Mouse (Mus musculus) neural tube, embryonic 13.5 days (tissue): Measurements from ENCODE around the gene Olfr994. TPM values are rescaled to one million over a fixed set of nuclear protein-coding genes. Genes with fewer than 3 reads are reported as not detected.

Source experiments
- ATAC-seq: fragments of 200-750 bp; cut with Nextera tagmentation; 2 replicates; pipeline ENCODE4 v1.8.0; 2017; ENCODE audit warnings: low read depth, mild to moderate bottlenecking, moderate TSS enrichment, moderate library complexity
- H3K27ac ChIP-seq: fragments of 300-500 bp; sonication (generic); replicated peaks from 2 replicates; pipeline ENCODE4 v1.5.1; 2015; ENCODE audit warnings: moderate library complexity, mild to moderate bottlenecking, inconsistent platforms
- H3K27me3 ChIP-seq: fragments of 300-500 bp; sonication (generic); 2 replicates; pipeline ENCODE4 v1.6.1; 2015; ENCODE audit warnings: mild to moderate bottlenecking, inconsistent platforms
- H3K36me3 ChIP-seq: fragments of 300-500 bp; sonication (generic); 2 replicates; pipeline ENCODE4 v1.6.1; 2015; ENCODE audit warnings: mild to moderate bottlenecking, inconsistent platforms
- H3K4me1 ChIP-seq: fragments of 300-500 bp; sonication (generic); replicated peaks from 2 replicates; pipeline ENCODE4 v1.6.1; 2015; ENCODE audit warnings: inconsistent platforms
- H3K4me2 ChIP-seq: fragments of 300-500 bp; sonication (generic); 2 replicates; pipeline ENCODE4 v1.6.1; 2015; ENCODE audit warnings: inconsistent platforms, mild to moderate bottlenecking, moderate library complexity
- H3K4me3 ChIP-seq: fragments of 300-500 bp; sonication (generic); 2 replicates; pipeline ENCODE4 v1.5.1; 2015; ENCODE audit warnings: mild to moderate bottlenecking, inconsistent platforms
- H3K9ac ChIP-seq: fragments of 300-500 bp; sonication (generic); 2 replicates; pipeline ENCODE4 v1.6.1; 2015; ENCODE audit warnings: moderate library complexity, mild to moderate bottlenecking, inconsistent platforms
- H3K9me3 ChIP-seq: fragments of 300-500 bp; sonication (generic); 2 replicates; pipeline ENCODE4 v1.6.1; 2016; ENCODE audit warnings: inconsistent platforms
- WGBS: fragments of 180-500 bp; shearing (Covaris S2); methylation state at CpG from one replicate; pipeline ENCODE4 v1.1.7; 2015; 5-methylcytosine and 5-hydroxymethylcytosine counted together
- polyA plus RNA-seq: library from polyadenylated mRNA; unstranded; fragments of >200 nt; fragmentation: Nextera tagmentation; extraction: Ambion mirVana; gene quantifications from 2 replicates; pipeline ENCODE4 v1.2.1, GENCODE M21; 2015

The Olfr994 gene
- polyA plus RNA-seq, result not detected in 2 replicates

DNA sequence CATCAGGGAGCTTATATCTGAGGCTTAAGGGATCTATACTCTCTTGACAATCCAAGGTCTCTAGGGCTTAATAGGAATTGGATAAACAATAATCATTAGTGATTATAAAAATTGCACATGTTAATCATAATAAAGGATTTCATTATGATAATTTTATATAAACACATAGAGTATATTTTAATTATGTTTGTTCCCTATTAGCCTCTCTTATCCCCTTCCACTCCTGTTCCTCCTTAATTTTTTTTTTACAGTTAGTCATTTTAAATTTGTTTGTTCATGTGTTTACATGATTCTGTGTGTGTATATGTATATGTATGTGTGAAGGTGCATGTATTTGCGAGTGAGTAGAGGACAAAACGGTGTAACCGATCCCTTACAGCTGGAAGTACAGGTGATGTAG is at the start of gene Olfr994:
TSS of gene Olfr994 (minus strand) at position 101 of the 400 bp plus-strand sequence.
- Histone ChIP-seq H3K9me3 (no peaks in the 10 kb centered on the region), H3K4me2 (no peak within 1 kb of the TSS), H3K27ac (no peak within 1 kb of the TSS), H3K4me3 (no peak within 1 kb of the TSS), H3K4me1 (no peaks in the 10 kb centered on the region), H3K27me3 (no peaks in the 10 kb centered on the region), H3K36me3 (no peaks in the 10 kb centered on the region), H3K9ac (no peak within 1 kb of the TSS)
- ATAC-seq, result no peak
- WGBS, result 94% methylated on average over 3 of the region's 3 CpGs

- no peak overlapping the region for H3K27ac ChIP-seq
- no peak for ATAC-seq
- H3K4me3 ChIP-seq, result no peak overlapping the region
- WGBS, result 79% methylated on average over 3 of the region's 3 CpGs
- H3K9ac ChIP-seq, result no peak overlapping the region
- H3K4me1 ChIP-seq, result no peaks in the 10 kb centered on the region
- H3K27me3 ChIP-seq, result no peaks in the 10 kb centered on the region
- H3K4me2 ChIP-seq, result no peak overlapping the region
- no peaks in the 10 kb centered on the region for H3K36me3 ChIP-seq
- H3K9me3 ChIP-seq, result 0 out of 2 replicates have a peak, but pooled peaks cover 4% of the 10 kb centered on the region
These were observed 30.6 kb upstream of the Olfr994 start for GRCm38 (mm10) chr2:85466801-85467325.

DNA sequence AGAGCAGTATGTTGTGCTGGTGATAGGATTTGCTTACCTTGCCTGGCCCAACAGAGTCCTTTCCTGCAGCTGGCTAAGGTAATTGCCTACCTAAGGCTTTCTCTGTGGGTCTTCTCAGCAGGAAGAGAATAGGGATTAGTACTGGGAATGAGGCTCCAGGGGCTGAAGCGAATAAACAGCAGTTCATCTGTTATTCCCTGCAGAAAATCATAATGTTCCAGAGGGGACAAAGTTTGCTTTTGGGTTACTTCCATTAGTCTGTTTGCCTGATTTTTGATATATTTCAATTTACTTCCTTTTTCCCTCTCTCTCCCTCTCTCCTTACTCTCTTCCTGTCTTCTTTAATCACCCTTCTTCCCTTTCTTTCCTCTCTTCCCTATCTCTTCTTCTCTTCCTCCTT is 7.3 kb upstream of the Olfr994 start, which contains the start of gene Olfr995:
TSS of gene Olfr995 (minus strand) at position 101 of the 400 bp plus-strand sequence.
- H3K4me2 ChIP-seq, result no peak within 1 kb of the TSS
- H3K4me1 ChIP-seq, result no peaks in the 10 kb centered on the region
- no peak within 1 kb of the TSS for H3K4me3 ChIP-seq
- no peaks in the 10 kb centered on the region for H3K36me3 ChIP-seq
- H3K9me3 ChIP-seq, result no peaks in the 10 kb centered on the region
- H3K9ac ChIP-seq, result no peak within 1 kb of the TSS
- no peaks in the 10 kb centered on the region for H3K27me3 ChIP-seq
- ATAC-seq, result no peak
- WGBS, result 35% methylated on average over 1 of the region's 1 CpGs
- H3K27ac ChIP-seq, result no peak within 1 kb of the TSS

DNA sequence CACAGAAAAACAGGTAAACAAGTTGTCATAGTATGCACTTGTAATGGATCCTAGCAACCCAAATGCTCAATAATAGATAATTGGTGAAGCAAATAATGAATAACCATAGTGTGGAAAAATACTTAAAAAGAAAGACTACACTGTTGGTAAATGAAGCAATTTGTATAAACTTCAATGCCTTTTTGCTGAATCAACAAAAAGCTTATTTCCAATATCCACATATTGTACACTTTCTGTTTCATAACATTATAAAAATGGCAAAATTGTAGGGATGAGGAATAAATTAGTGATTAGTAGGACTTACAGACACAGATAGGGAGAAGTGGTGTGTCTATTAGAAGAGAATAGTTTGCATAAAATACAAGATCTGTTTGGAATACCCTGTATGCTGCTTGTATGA is 6.3 kb upstream of the Olfr994 start:
- ATAC-seq, result no peak

GRCm38 (mm10) chr2:85425893-85426292 is 10.4 kb downstream of the Olfr994 start:
- H3K9me3 ChIP-seq, result 0 out of 2 replicates have a peak, but pooled peaks cover 6% of the 10 kb centered on the region
- H3K9ac ChIP-seq, result no peak overlapping the region
- H3K27ac ChIP-seq, result no peak overlapping the region
- no peaks in the 10 kb centered on the region for H3K36me3 ChIP-seq
- H3K4me1 ChIP-seq, result no peaks in the 10 kb centered on the region
- ATAC-seq, result no peak
- no peak overlapping the region for H3K4me2 ChIP-seq
- 92% methylated on average over 1 of the region's 1 CpGs for WGBS
- H3K4me3 ChIP-seq, result no peak overlapping the region
- H3K27me3 ChIP-seq, result no peaks in the 10 kb centered on the region

More for the DNA sequence above, 6.3 kb upstream of the Olfr994 start:
- Histone ChIP-seq H3K4me2 (no peak overlapping the region), H3K27ac (no peak overlapping the region), H3K9me3 (no peaks in the 10 kb centered on the region), H3K4me1 (no peaks in the 10 kb centered on the region), H3K36me3 (no peaks in the 10 kb centered on the region), H3K27me3 (no peaks in the 10 kb centered on the region), H3K9ac (no peak overlapping the region), H3K4me3 (no peak overlapping the region)

- Histone ChIP-seq H3K9me3 (no peaks in the 10 kb centered on the region), H3K4me3 (no peak within 1 kb of the TSS), H3K4me2 (no peak within 1 kb of the TSS), H3K27ac (no peak within 1 kb of the TSS), H3K27me3 (no peaks in the 10 kb centered on the region), H3K9ac (no peak within 1 kb of the TSS), H3K4me1 (no peaks in the 10 kb centered on the region), H3K36me3 (no peaks in the 10 kb centered on the region)
- no peak for ATAC-seq
These were observed 21.5 kb downstream of the Olfr994 start, which contains the start of gene Olfr993 for GRCm38 (mm10) chr2:85414777-85415176. Gene Olfr993 (minus strand): TSS chr2:85414877.

- no peaks in the 10 kb centered on the region for H3K36me3 ChIP-seq
- no peaks in the 10 kb centered on the region for H3K9me3 ChIP-seq
- H3K27ac ChIP-seq, result no peak within 1 kb of the TSS
- 71% methylated on average over 2 of the region's 2 CpGs for whole genome bisulfite sequencing
- no peaks in the 10 kb centered on the region for H3K4me1 ChIP-seq
- H3K27me3 ChIP-seq, result no peaks in the 10 kb centered on the region
- ATAC-seq, result no peak
- no peak within 1 kb of the TSS for H3K4me2 ChIP-seq
- H3K4me3 ChIP-seq, result no peak within 1 kb of the TSS
- H3K9ac ChIP-seq, result no peak within 1 kb of the TSS
These were observed 26.9 kb downstream of the Olfr994 start, which contains the start of gene Olfr992 for GRCm38 (mm10) chr2:85409369-85409768. Gene Olfr992 (minus strand): TSS chr2:85409469.

Other genes with a start within 250 kb of the Olfr994 start
- gene Lrrc55, start 239.3 kb downstream of the Olfr994 start, polyA plus RNA-seq, result 5.1 and 5.6 TPM in 2 replicates
- gene Olfr987, start 97.1 kb downstream of the Olfr994 start, polyA plus RNA-seq, result not detected in 2 replicates
- not detected in 2 replicates for gene Olfr988, start 73.2 kb downstream of the Olfr994 start, polyA plus RNA-seq
- not detected in 2 replicates for gene Olfr992, start 27.0 kb downstream of the Olfr994 start, polyA plus RNA-seq
- gene Olfr993, start 21.6 kb downstream of the Olfr994 start, polyA plus RNA-seq, result not detected in 2 replicates
- not detected in 2 replicates for gene Olfr995, start 7.2 kb upstream of the Olfr994 start, polyA plus RNA-seq
- not detected in 2 replicates for gene 4833423E24Rik, start 82.6 kb upstream of the Olfr994 start, polyA plus RNA-seq
- not detected in 2 replicates for gene Olfr996, start 142.8 kb upstream of the Olfr994 start, polyA plus RNA-seq
- gene Olfr998, start 152.5 kb upstream of the Olfr994 start, polyA plus RNA-seq, result not detected in 2 replicates
- gene Olfr1000, start 175.5 kb upstream of the Olfr994 start, polyA plus RNA-seq, result not detected in 2 replicates
- gene Olfr1002, start 214.3 kb upstream of the Olfr994 start, polyA plus RNA-seq, result not detected in 2 replicates
- not detected in 2 replicates for gene Olfr154, start 228.0 kb upstream of the Olfr994 start, polyA plus RNA-seq
- gene Olfr1006, start 242.3 kb upstream of the Olfr994 start, polyA plus RNA-seq, result not detected in 2 replicates